Mouse (Mus musculus) heart, postnatal 0 days (tissue): ENCODE measurements at regions not wholly inside any gene's neighbourhood (a gene's known extent, or its start where the extent isn't known, plus 50 kb on each side); places are given as distances from the start of the nearest gene placed in this dataset.

Source experiments
- CTCF ChIP-seq: IDR thresholded peaks from 2 replicates; pipeline ENCODE4 v1.5.1; 2016; ENCODE audit warnings: antibody characterized with exemption, control low read depth, low read depth
- EP300 ChIP-seq: IDR thresholded peaks from 2 replicates; pipeline ENCODE4 v1.6.1; 2016; ENCODE audit warnings: antibody characterized with exemption, low read depth

DNA sequence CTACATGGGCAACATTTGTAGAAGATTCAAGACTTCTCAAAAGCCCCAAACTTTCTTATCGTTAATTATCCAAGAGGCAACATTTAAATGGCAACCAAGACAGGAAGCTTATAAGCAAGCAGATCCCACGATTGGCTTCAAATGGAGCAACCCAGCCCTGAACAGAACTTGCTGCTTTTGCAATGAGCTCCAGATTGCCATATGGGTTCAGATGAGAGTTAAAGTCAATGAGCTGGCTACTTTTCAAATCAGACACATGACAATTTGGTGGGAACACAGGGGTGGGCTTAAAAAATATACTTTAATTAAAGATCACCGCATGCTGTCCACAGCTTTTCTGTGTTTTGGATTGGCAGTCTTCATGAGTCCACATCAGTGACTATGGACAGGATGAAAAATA lies 97.0 kb upstream of the Nrp1 start:
- TF ChIP-seq CTCF (no peak), EP300 (no peak)
